Mouse (Mus musculus) kidney, postnatal 4 days (tissue): ENCODE results near the gene Isx.

ENCODE experiments used
- DNase-seq, 2 experiments: peaks; one replicate each; pipeline ENCODE4 v3.0.0; 2021; ENCODE audit warnings: mixed read lengths in 2 of 2

The Isx gene

DNA sequence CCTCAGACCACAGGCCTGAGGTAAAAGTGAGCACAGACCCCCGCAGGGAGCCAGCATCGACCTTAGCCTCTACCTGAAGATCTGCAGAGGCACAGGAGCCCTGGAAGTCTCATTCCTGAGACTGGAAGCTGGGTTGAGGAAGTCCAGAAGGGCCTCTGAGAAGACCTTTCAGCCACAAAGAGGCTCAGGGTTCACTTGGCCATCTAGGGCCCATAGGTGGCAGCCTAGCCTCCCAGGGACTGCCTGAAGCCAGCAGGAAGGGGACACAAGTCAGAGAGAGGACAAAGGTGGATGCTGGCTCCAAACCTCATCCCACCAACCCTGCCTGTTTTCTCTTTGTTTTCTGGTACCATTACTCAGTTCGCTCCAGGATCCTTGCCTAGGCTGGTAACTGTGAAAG lies at the start of gene Isx:
Gene Isx (plus strand): TSS at position 234 of the 400 bp plus-strand sequence.
- no peak for DNase-seq

DNA sequence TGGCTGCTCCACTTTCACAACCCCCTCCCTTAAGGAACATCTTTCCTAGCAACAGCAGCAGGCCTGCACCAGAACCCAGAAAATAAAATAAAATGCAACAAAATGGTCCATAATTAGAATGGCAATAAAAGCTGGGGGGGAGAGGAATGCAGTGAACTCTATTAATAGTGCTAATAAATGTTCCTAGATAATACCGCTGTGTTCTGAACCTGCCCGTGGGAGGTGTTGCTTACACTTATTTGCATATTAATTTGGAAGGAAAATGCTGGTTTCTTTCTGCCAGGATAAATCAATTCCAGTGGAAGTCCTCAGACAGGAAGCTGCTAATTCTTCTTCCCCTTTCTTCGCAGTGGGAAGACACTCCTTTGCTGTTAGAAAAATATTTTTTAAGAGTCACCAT lies 45.3 kb upstream of the Isx start:
- no peak for DNase-seq

DNA sequence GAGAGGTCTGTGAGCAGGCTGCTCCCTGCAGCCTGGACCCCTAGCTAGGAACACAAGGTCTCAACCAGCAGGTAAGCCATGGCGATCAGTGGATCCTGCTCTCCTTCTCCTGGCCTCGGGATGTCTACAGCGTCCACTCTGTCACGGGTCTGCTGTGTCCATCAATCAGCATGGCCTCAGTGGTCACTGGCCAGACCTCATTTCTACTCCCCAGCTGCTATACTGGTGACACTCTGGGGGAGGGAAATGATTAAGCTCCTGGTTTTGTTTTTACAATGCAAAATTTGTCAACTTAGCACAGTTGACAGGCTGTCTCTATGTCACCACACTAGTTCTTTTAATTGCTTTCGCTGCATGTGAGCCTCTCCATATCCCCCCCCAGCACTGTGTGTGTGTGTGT lies 41.7 kb upstream of the Isx start:
- no peak for DNase-seq

DNA sequence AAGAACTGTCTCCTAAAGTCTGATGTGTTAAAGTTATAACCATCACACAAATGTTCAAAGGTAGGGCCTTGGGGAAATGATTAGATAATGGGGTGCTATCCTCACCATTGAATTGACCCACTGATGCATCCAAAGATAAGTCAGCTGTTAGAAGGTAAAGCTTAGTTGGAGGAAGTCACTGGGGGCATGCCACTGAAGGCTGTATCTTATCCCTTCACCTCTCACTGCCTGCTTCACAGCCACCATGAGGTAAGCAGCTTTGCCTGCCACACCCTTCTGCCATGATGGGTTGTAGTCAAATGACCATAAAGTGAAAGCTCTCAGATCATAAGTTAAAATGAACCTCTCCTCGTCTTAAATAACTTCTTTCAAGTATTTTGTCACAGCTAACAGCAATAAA lies 38.7 kb upstream of the Isx start:
- no peak for DNase-seq

DNA sequence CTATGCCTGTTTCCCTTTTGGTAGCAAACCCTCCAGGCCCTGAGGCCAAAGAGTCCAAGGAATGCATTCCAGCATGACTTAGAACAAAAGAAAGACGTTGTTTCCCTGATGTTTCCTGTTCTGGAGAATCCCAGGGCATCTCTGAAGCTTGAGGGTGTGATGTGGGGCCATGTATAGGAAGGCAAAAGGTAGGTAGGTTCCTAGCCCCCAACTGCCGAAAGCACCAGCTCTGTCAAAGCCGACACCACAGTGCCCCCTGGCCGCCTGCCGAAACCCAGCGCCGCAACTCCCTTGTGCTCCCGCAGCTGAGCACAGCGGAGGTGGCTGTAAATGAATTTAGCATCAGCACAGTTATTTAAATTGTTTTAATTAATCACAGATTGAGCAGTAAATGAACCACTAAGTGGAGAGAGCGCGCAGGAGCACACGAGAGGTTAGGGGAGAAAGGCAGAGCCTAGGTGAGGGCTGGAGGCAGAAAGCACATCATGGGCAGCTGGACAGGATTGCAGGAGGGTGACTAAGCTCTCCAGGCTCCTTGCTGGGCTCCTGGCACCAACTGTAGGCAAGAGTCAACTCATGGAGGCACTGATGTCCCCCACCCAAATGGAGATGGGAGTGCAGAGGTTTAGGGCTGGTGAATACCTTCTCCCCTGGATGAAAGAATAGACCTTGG lies 25.5 kb upstream of the Isx start:
- DNase-seq = peak; percentile 47 to 52

DNA sequence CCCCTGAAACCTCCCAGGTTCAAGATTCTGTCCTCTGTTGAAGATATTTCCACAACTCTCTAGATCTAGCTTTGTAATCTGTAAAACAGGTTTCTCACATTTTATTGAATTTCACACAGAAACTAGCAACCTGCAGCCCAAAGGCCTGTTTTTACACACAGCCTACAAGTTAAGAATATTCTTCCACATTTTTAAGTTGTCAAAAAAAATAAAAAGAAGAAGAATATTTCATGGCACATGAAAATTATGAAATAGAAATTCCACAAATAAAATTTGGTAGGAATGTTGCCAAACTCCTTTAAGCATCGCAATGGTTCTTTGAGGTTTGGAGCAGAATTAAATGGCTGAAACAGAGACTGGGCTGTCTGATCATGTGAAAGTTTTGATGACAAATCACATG lies 24.3 kb upstream of the Isx start:
- DNase-seq = no peak

DNA sequence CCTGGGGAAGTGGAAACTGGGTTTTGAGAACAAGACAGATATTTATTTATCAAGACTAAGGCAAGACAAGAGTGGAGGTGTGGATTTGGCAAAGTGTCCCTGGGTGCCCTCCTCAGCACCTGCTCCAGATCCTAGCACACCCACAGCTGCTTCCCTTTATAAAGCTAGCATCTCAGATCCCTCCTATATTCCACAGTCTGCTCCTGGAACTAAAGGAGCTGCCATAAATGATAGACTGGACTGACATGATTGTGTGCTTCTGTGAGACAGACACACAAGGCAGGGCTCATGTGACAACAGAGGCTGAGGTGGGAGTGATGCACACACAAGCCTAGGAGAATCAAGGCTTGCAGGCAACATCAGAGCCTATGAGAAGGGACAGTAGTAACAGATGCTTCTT lies 22.0 kb upstream of the Isx start:
- DNase-seq = no peak

DNA sequence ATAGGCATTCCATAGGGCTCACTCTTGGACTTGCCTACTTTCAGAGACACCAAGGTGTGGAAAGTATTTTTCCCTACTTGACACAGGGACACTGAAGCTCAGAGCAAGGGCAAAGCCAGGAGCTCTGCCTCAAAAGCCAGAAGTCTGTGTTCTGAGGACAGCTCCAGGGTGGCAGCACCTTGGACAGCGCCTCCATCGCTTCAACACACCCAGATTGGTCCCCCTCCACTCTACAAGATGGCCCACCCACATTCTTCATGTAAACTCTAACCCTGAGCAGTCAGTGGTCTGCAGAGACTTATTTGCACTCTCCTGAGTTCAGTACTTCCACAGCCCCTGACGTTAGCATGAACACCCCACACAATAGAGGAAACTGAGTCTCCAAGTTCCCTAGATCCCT lies 21.1 kb upstream of the Isx start:
- peak; percentile 78 to 81 for DNase-seq

DNA sequence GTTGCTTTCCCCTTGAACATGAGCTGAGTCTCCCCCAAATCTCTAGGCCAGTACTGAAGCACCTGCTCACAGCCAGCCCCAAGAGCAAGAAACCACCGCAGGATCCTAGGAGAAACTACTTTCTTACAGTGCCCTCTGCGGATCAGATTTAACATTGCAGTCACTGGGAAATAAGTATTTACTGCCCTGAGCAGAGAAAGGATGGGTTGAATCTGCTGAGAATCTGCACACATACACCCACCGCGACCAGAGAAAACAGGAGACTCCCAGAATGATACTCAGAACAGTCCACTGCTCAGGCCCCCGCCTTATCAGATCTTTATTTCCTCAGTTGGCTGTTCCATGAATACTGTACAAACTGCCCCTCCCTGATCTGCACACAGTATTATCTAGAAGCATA lies 19.5 kb upstream of the Isx start:
- DNase-seq = peak; percentile 49 to 55

DNA sequence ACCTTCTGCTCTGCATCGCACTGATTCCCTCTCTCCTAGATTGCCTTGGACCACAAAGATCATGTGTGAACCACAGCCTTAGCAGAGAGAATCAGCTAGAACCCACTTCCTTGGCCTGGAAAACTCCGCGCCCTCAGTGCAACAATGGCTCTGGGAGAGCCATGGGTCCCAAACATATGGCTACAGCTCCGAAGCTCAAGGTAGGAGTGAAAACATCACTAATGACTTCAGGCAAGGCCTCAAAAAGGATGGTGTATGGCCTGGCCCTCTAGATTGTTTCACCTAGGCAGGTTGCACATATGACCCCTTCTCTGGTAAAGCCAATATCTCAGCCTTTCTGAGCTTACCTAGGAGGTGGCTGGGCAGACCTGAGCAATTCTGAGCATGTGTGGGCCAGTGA lies 18.2 kb upstream of the Isx start:
- no peak for DNase-seq

DNA sequence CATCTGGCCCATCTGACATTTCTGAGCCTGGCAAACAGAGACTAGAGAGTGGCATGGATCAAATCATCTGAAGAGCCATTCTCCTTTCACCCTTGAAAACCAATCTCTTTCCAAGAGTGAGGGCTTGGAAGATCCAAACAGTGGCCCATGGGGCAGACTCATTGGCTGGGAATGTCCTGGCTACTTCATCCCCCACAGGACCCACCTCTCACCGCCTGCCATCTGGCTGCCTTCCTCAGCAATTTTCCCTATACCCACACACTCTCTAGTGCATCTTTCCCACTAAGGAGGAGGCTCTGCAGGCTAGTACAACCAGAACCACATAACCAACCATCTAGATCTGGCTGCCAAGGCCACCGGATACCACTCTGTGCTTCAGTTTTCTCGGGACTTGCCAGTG lies 17.6 kb upstream of the Isx start:
- DNase-seq = no peak

DNA sequence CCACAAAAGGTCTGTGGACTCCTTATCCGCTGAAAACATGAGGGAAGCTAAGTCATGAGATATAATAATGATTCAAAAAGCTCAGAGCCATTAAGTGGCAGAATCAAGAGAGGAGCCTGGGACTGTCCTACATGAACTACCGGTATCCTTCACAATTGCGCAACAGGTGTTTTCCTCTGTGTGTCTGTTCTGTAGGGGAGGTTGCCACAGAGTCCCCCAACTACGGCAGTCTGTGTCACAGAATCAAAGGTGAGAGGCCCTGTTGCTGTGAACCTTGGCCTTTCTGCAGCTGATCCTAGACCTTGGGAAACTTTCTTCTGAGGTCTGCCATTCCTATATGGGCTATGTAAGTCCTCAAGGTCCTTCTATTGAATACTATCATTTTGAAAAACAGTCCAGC lies 13.7 kb upstream of the Isx start:
- DNase-seq = no peak

DNA sequence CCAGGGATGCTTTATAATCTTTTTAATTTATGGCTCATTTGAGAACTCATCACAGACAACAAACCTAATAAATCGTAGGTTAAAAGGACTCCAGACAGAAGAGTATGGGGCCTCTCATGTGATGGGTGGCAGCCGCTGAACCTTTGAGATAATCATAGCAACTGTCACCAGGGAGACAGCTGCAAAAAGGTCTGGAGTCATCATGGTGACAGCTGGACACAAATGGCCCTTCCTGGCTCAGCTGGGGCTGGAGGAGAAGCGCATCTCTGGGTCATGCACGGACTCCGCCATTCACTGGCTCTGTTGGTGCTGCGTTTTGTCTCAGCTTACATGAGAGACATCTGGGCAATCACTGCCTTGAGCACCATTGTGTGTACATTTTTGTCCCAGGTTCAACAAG lies 12.5 kb upstream of the Isx start:
- peak; percentile 4 to 5 for DNase-seq

DNA sequence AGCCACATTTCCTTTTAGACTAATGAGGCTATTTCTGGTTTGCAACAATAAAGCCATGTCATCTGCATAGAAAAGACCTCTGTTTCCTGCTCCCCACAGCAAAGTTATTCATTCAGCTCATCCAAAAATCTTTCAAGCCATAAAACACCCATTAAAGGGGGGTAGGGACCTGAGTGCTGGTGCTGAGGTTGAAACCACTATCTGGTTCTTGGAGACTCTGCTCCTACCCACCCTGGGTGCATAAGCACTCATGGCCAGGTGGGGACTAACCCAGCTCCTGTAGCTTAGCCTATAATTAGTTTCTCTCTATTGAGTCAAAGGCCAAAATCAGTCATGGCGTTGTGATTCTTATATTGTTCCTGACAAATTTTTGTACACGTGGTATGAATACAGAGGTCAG lies 10.4 kb upstream of the Isx start:
- no peak for DNase-seq

DNA sequence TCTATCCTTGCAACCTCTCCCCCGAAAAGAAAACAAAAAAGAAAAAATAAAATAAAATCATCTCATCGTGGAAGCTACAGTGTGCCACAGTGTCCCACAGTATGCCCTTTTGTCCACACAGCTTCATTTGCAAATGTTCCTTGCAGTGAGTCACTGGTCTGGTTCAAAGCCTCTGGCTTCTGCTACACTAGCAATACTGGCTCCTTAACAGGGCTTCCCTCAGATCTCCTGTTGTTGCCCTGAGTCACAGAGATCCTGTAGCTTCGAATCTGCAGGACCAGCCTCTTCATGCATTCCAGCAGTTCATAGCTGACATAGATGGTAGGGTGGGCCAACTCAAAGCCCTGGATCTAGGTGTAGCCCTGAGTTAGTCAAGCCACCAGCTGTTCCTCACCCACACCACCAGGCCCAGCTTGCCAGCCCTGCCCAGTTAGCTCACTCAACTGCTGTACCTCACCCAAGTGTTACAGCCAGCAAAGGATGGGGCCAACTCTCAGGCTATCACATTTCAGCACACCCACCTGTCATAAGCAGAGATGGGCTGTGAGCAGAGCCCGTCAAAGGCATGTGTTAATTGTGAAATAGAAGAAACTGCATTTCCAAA lies 2.5 kb upstream of the Isx start:
- DNase-seq = no peak

DNA sequence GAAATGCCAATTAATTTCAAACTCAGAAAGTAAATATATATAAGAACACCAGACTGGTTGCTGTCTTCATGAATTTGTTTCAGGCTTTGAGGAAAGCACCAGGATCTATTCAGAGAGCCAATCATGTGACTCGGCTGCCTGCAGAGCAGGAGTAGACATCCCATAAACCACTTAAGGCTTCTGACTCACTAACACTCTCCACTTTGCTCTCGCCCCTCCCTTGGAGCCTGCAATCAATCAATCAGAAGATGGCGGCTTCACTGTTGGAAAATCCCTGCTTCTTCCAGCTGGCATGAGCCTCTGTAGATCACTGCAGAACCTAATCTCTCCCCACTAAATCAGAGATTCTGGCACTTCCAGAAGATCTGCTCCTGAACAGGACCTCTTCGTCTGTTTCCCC lies 1.3 kb upstream of the Isx start:
- DNase-seq = no peak

DNA sequence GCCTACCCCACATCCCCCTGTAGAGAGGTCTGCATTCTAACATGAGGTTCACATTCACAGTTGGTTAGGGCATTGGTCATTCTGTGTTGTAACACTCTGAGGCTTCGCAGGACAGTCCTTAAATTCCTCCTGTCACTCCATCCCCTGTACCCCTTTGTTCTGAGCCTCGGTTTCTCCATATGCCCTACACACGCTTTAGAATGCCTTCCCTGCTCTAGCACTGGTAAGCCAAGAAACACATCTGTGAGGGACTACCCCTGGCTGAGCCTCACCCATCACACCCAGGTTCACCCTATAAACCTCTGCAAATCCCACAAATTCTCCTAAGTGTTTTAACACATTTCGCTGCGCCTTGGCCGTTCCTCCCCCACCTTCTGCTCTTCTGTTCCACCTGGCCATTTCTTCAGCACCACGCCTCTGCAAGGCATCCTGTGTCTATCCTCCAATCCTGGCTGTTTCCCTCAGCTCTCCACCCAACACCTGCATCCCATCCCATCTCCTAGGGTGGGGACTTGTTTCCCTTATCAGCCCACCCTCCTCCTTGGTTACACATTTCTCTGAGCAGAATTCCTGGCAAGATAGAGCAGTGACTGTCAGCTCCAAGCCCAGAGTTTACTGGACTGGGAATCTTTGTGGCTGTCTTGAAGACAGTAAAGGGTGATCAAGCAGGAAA lies 686 bp upstream of the Isx start:
- DNase-seq = no peak

DNA sequence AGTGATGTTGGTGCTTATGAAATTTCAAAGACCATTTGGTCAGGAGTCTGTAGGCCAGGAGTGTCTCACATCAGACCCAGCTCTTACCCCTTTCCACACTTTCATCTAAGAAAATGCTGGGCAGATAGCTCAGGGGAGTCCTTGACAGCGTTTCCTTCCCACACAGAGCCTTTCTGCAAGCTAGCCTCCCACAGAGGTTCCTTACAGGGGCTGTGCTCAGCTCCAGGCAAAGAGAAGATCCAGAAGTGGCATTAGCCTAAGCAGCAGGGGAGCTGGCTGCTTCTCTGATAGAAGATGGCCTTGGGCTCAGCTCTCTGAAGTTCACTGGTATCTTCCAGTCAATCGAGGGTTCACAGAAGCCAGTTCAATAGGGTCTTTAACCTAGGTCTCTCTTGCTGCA lies 1.6 kb downstream of the Isx start:
- no peak for DNase-seq

DNA sequence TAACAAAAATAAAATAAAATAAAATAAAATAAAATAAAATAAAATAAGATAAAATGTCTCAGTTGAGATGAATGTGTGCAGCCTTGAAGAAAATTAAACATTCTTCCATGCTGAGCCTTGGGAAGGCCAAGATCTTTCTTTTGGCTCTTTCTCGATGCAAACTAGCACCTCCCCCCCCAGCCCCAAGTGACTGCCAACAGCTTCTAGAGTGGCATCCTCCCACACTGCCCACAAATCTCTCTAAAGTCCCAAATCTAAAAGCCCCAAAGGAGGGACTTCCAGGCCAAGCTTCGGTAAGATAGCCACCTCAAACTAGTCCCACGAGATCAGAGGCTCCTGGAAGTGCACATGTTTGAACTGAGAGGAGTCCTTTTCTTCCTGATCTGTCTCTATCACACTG lies 5.7 kb downstream of the Isx start:
- no peak for DNase-seq

DNA sequence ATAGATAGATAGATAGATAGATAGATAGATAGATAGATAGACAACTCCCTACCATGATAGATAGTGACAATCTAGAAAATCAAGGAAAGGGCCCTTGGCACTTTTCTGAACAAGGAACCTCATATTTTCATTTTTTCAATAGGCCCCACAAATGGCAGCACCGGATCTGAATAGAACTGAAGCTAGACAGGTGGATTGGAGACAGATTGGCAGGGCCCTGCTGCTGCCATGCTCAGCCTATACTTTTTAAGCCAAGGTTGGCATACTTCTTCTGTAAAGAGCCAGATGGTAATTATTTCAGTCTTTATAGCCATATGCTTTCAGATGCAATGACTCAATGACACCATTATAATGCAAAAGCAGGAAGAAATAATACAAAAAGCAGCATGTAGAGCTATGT lies 15.8 kb downstream of the Isx start:
- no peak for DNase-seq

DNA sequence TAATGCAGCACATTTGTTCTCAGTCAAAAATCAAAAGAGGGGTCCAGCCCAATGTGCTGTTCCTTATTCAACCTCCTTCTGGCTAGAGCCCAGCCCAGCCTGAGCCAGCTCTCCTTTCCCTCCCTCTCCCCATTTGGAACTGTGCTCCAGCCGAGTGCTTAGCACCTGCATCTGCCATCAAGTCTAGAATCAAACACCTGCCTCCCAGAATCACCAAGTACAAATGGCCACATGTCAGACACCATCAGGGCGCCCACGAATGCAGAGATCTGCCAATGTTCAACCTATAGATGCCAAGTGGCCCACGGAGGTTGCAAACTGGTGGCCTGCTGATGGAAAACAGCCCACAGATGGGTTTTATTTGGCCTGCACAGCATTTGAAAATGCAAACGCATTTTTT lies 18.1 kb downstream of the Isx start:
- no peak for DNase-seq

DNA sequence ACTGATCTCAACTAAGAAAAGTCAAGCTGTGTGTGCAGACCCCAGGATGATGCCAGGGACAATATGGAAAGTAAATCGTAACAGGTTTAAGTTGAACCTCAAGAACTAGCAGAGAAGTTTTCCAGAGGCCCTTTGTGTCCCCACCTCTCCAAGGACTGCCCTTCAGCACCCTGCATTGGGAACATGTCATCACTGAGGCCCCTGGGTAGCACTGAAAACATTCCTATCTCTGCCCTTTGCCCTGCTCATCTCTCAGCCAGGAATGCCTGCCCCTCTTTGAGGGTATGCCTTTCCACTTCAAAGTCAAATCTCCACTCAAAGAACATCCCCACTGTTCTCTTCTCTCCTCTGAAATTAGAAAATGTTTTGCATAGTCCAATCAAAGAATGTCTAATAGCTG lies 23.3 kb downstream of the Isx start:
- no peak for DNase-seq

DNA sequence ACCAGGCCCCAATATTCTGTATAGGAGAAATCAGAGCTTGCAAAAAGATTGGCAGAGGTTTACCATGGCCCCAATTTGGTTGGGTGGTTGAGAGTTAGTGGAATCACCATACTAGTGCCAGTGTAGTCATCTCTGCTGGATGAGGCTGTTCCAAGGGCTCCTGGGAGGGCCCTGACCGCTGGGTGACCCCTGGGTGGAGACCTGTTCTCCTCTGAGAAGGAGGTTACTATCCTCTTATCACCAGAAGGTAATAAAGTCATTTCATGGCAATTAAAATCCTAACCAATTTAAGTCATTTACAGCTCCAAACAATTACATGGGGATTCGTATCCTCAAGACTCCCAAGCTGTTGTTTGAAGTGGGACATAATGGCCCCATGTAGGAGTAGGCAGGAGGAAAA lies 24.3 kb downstream of the Isx start:
- DNase-seq = no peak

DNA sequence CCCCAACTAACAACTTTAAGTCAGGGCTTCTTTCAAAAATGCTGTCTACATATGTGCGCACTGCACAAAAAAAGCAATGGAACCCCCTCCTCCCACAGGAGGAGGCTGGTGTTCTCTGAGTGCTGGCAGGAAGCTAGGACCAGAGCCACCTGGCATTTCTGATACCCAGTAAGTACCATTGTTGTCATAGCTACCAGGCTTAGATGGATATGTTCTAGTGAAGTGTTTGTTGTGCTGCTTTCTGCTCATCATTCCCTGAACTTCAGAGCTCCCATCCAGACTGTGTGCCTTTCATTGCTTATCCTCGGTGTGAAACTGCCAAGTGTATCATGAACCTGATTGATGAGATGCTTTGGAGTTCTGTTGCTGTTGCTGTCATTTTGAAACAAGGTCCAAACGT lies 26.8 kb downstream of the Isx start:
- no peak for DNase-seq

DNA sequence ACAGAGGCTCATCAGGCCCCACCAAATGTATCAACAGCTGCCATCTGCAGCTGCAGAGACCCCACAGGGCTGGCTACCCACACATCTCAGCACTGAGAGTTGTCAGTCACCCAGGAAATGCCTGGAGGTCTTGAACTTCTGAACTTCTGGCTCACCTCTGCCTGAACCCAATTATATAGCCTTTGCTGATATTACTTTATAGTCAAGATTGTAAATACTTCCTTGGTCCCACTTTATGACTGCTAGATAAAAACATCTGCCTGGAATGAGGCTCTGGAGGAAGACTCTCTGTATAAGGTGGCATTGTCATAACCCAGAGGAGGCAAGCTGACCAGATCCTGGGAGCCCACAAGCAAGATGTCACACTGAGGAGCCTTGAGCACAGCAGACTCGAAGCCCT lies 28.8 kb downstream of the Isx start:
- DNase-seq = no peak
